In genomic region chr12:19387706-19388105, GRCm38 (mm10) we compare ENCODE assay signal across 7 mouse cellular contexts.
DNase-seq lines count a peak whose midpoint lies in the region; ATAC-seq lines count a peak whose summit lies in the region.
"Not testable (repeated sequence)": the region's sequence is repeated elsewhere in the genome, so short reads cannot be mapped to it uniquely, and the experiment has no call there.

No protein-coding gene starts in this region.

- WGBS in midbrain, embryonic 15.5 days = 2% methylated on average over 48 of the region's 53 CpGs
- WGBS in stomach, embryonic 15.5 days = 1% methylated on average over 32 of the region's 53 CpGs

- peak overlapping the region; percentile 29; the same call in 1 of the 2 replicates for H3K4me2 ChIP-seq in midbrain, embryonic 15.5 days
- H3K4me2 ChIP-seq in stomach, embryonic 15.5 days = peak overlapping the region; percentile 39

- H3K4me3 ChIP-seq in midbrain, embryonic 15.5 days = peak overlapping the region; percentile 35
- H3K4me3 ChIP-seq in stomach, embryonic 15.5 days (replicated peaks) = peak overlapping the region; percentile 47

- not testable (repeated sequence) for H3K27me3 ChIP-seq in midbrain, embryonic 15.5 days (replicated peaks); stomach, embryonic 15.5 days (replicated peaks)

- peak; percentile 2 for DNase-seq in c-Kit-positive CD71-negative TER-119-negative erythroid progenitor cells, embryonic 14.5 days (ENCODE audit: low read depth)
- peak; percentile 14 to 23 for DNase-seq in frontal cortex, postnatal 36 days (ENCODE audit: low spot score in 2 of 2)
- DNase-seq in heart, postnatal 4 days = peak; percentile 46
- DNase-seq in kidney, postnatal 25 days = peak; percentile 2 to 36
- peak; percentile 20 for DNase-seq in liver

- H3K36me3 ChIP-seq in midbrain, embryonic 15.5 days (replicated peaks); stomach, embryonic 15.5 days: not testable (repeated sequence)

- H3K9me3 ChIP-seq in midbrain, embryonic 15.5 days; stomach, embryonic 15.5 days: not testable (repeated sequence)

- H3K9ac ChIP-seq in midbrain, embryonic 15.5 days; stomach, embryonic 15.5 days: not testable (repeated sequence)

- not testable (repeated sequence) for ATAC-seq in midbrain, embryonic 15.5 days (replicated peaks); stomach, embryonic 15.5 days (ENCODE audit: insufficient read depth, low FRiP score, low read depth)

- not testable (repeated sequence) for H3K4me1 ChIP-seq in midbrain, embryonic 15.5 days; stomach, embryonic 15.5 days

- H3K27ac ChIP-seq in midbrain, embryonic 15.5 days; stomach, embryonic 15.5 days: not testable (repeated sequence)
